ENCODE assay signal across 10 mouse cellular contexts in the genomic region with DNA sequence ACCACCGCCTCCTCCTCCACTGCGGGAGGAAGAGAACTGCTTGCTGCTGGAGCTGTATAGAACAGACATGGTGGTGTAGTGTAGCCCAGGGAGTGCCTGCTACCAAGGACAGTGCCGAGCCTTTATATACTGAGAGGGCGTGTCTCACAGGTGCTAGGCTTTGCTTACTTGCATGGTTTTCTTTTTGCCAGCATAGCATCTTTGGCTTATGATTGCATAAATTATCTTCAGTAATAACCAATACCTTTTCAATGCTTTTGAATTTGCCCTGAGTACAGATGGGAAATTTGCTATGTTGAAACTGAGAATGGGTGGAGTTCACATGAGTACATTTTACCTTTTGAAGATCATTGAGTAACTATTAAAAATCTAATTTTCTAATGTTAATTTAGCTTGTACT. TPM values are rescaled to one million over a fixed set of nuclear protein-coding genes. Genes with fewer than 3 reads are reported as not detected.
A peak's percentile ranks its signal among the peaks of the same experiment; 100 is the strongest.
DNase-seq lines count a peak whose midpoint lies in the region; ATAC-seq lines count a peak whose summit lies in the region.
"Had no signal": no experiment of that assay in that cellular context is flagged by ENCODE, and none has a peak within 500 bp of the region (broad histone marks: within the 10 kb centered on the region; RNA-seq: fewer than 3 reads in every experiment).

Gene Krt10, minus strand, starts transcription at position 101 of the 400 bp plus-strand sequence.

- no peak within 1 kb of the TSS for H3K27ac ChIP-seq in embryonic facial prominence, embryonic 15.5 days (replicated peaks)
- no peak within 1 kb of the TSS for H3K27ac ChIP-seq in intestine, embryonic 14.5 days (ENCODE audit: low read depth)
- H3K27ac ChIP-seq in neural tube, embryonic 12.5 days: no peak within 1 kb of the TSS

- H3K9me3 ChIP-seq in embryonic facial prominence, embryonic 15.5 days (replicated peaks): no peaks in the 10 kb centered on the region
- H3K9me3 ChIP-seq in intestine, embryonic 14.5 days (ENCODE audit: control insufficient read depth, low read length): no peaks in the 10 kb centered on the region
- no peaks in the 10 kb centered on the region for H3K9me3 ChIP-seq in neural tube, embryonic 12.5 days

- H3K36me3 ChIP-seq in embryonic facial prominence, embryonic 15.5 days: no peaks in the 10 kb centered on the region
- no peaks in the 10 kb centered on the region for H3K36me3 ChIP-seq in intestine, embryonic 14.5 days (ENCODE audit: control insufficient read depth, insufficient read depth, low read length)
- no peaks in the 10 kb centered on the region for H3K36me3 ChIP-seq in neural tube, embryonic 12.5 days

- H3K9ac ChIP-seq in embryonic facial prominence, embryonic 15.5 days: no peak within 1 kb of the TSS
- no peak within 1 kb of the TSS for H3K9ac ChIP-seq in intestine, embryonic 14.5 days (ENCODE audit: low read length)
- H3K9ac ChIP-seq in neural tube, embryonic 12.5 days: 0 out of 2 replicates have a peak within 1 kb of the TSS, but pooled peaks have one; percentile 3

- intact Hi-C loops in left cerebral cortex, postnatal 10 days (cut with DNase I): loop anchor here (10.0 kb wide), 2 partner anchors 616 to 776 kb away; no protein-coding TSS in a partner anchor

- peaks cover 7% of the 10 kb centered on the region for H3K4me1 ChIP-seq in embryonic facial prominence, embryonic 15.5 days
- peaks cover 5% of the 10 kb centered on the region; the same call in 1 of the 2 replicates for H3K4me1 ChIP-seq in intestine, embryonic 14.5 days (replicated peaks; ENCODE audit: control insufficient read depth, insufficient read depth, low read length)
- H3K4me1 ChIP-seq in neural tube, embryonic 12.5 days: no peaks in the 10 kb centered on the region

- no peaks in the 10 kb centered on the region for H3K27me3 ChIP-seq in embryonic facial prominence, embryonic 15.5 days
- no peaks in the 10 kb centered on the region for H3K27me3 ChIP-seq in intestine, embryonic 14.5 days (replicated peaks; ENCODE audit: control insufficient read depth, insufficient read depth, low read length)
- peaks cover 3% of the 10 kb centered on the region; the same call in 1 of the 2 replicates for H3K27me3 ChIP-seq in neural tube, embryonic 12.5 days (replicated peaks)

- 65% methylated on average over 4 of the region's 4 CpGs for WGBS in embryonic facial prominence, embryonic 15.5 days
- 85% methylated on average over 4 of the region's 4 CpGs for WGBS in intestine, embryonic 14.5 days
- 87% methylated on average over 4 of the region's 4 CpGs for WGBS in neural tube, embryonic 12.5 days

- ATAC-seq in embryonic facial prominence, embryonic 15.5 days (ENCODE audit: insufficient number of reproducible peaks, low FRiP score, low TSS enrichment, low read depth): no peak
- ATAC-seq in intestine, embryonic 14.5 days (replicated peaks; ENCODE audit: low FRiP score, low TSS enrichment, low read depth): no peak
- ATAC-seq in neural tube, embryonic 12.5 days (ENCODE audit: low FRiP score, low read depth): no peak

- DNase-seq in left cerebral cortex, postnatal 10 days (ENCODE audit: extremely low spot score in 1 of 2, low spot score in 2 of 2): no peak
- no peak for DNase-seq in left cerebral cortex, adult 9 months (ENCODE audit: low spot score in 2 of 2)
- DNase-seq in intestine, embryonic 14.5 days (ENCODE audit: low spot score): no peak
- DNase-seq in urinary bladder, adult 18-20 months (ENCODE audit: low spot score in 2 of 2): no peak
- no peak for DNase-seq in testis, postnatal 10 days (ENCODE audit: low spot score)
- DNase-seq: embryo, embryonic 11 days; heart, postnatal 36 days; thymus, adult 2 months had no signal

- H3K4me3 ChIP-seq in embryonic facial prominence, embryonic 15.5 days (replicated peaks): peak within 1 kb of the TSS; percentile 4; the same call in 1 of the 2 replicates
- H3K4me3 ChIP-seq in intestine, embryonic 14.5 days (ENCODE audit: low read depth, low read length): no peak within 1 kb of the TSS
- H3K4me3 ChIP-seq in neural tube, embryonic 12.5 days: no peak within 1 kb of the TSS

- no peak within 1 kb of the TSS for H3K4me2 ChIP-seq in embryonic facial prominence, embryonic 15.5 days (replicated peaks)
- H3K4me2 ChIP-seq in intestine, embryonic 14.5 days (ENCODE audit: low read length): no peak within 1 kb of the TSS
- no peak within 1 kb of the TSS for H3K4me2 ChIP-seq in neural tube, embryonic 12.5 days (replicated peaks)

RNA-seq across cellular contexts. Expression of gene Krt10, which starts in this region (rescaled TPM):
- 10 to 100 TPM; 10.6 to 11.3 TPM for total RNA-seq in left cerebral cortex, postnatal 10 days (2021)
- 506 and 568 TPM in 2 replicates for polyA plus RNA-seq in embryonic facial prominence, embryonic 15.5 days (2015; fragmentation: Nextera tagmentation; extraction: Ambion mirVana)
- polyA plus RNA-seq in intestine, embryonic 14.5 days (2014; fragmentation: Nextera tagmentation; extraction: Ambion mirVana): 26.2 and 28.5 TPM in 2 replicates
- 32.2 and 36.1 TPM in 2 replicates for polyA plus RNA-seq in neural tube, embryonic 12.5 days (2016; fragmentation: Nextera tagmentation; extraction: Ambion mirVana)

Comparison
In these comparisons a context has a peak if more than half of its experiments do, and no peak if none do; other contexts are left out.
1. RNA of gene Krt10 (polyA plus RNA-seq): 506 to 568 TPM in embryonic facial prominence, embryonic 15.5 days; 32.2 to 36.1 TPM in neural tube, embryonic 12.5 days and 26.2 to 28.5 TPM in intestine, embryonic 14.5 days; every median in the first group is over 10 times any median in the second.